Mouse (Mus musculus): ENCODE data around the gene Cdk5.

DNA sequence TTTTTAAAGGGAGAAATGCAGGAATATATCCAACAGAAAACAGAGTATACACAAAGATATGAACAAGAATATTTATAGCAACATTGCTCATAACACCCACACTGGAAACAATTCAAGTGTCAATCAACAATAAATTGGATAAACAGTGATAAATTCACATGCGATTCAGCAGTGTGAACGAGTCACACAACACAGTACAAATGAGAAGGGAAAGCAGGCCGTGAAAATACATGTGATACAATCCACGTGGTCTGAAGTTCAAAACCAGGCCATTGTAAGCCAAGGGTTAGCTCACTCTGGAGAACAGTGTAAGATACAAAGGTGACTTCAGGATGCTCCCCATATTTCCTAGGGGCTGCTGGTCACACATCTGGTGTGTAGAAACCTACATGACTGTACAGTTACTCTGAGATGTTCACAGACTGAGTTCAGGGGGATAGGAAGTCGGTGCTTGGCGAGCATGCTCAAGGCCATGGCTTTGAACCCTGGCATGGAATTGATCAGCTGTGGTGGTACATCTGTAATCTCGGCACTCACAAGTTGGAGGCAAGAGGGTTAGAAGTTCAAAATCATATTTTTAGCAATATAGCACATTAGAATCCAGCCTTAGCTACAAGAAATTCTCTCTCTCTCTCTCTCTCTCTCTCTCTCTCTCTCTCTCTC, 48.5 kb downstream of the Cdk5 start:
- TF ChIP-seq POLR2A (IDR thresholded peaks at IDR 0.05; ENCODE audit: insufficient read depth, low read depth, low read length) = no peak
- no peak for TF ChIP-seq CTCF (IDR thresholded peaks at IDR 0.05)
